14 mouse cellular contexts compared by ENCODE assay signal in genomic region chr14:18572852-18573251, GRCm38 (mm10).
DNase-seq lines count a peak whose midpoint lies in the region; ATAC-seq and TF ChIP-seq lines count a peak whose summit lies in the region.
"Had no signal": no experiment of that assay in that cellular context is flagged by ENCODE, and none has a peak within 500 bp of the region (broad histone marks: within the 10 kb centered on the region; RNA-seq: fewer than 3 reads in every experiment).

No protein-coding gene starts in this region.

- TF ChIP-seq POLR2A in kidney, adult 2 months (IDR thresholded peaks at IDR 0.05; ENCODE audit: low read depth, low read length): no peak

- DNase-seq in kidney, adult 2 months: no peak
- no peak for DNase-seq in kidney, postnatal 36 days
- peak; percentile 24 for DNase-seq in forebrain, embryonic 10.5 days (ENCODE audit: extremely low spot score, low spot score)
- DNase-seq in hindbrain, embryonic 11.5 days (ENCODE audit: low spot score): no peak
- DNase-seq in spleen, postnatal 14 days (ENCODE audit: low spot score in 2 of 2): no peak
- no peak for DNase-seq in kidney, postnatal 14 days
- DNase-seq in gastrocnemius, postnatal 25 days: no peak
- DNase-seq: cerebellum, adult 11 months; cerebellum, postnatal 36 days; kidney, adult 8-10 months; lung, adult 18-20 months; lung, postnatal 4 days had no signal

- no peaks in the 10 kb centered on the region for H3K4me1 ChIP-seq in kidney, adult 2 months (ENCODE audit: control insufficient read depth, insufficient read depth, low read length)
- peaks cover 29% of the 10 kb centered on the region for H3K4me1 ChIP-seq in forebrain, embryonic 10.5 days
- H3K4me1 ChIP-seq in hindbrain, embryonic 11.5 days (replicated peaks; ENCODE audit: control insufficient read depth, insufficient read depth, low read length): no peaks in the 10 kb centered on the region
- H3K4me1 ChIP-seq in midbrain, embryonic 16.5 days (ENCODE audit: control insufficient read depth, insufficient read depth, low read length): no peaks in the 10 kb centered on the region

- WGBS in kidney, adult 2 months: 76% methylated on average over 4 of the region's 4 CpGs
- WGBS in forebrain, embryonic 10.5 days: 36% methylated on average over 4 of the region's 4 CpGs
- WGBS in hindbrain, embryonic 11.5 days: 45% methylated on average over 4 of the region's 4 CpGs
- WGBS in midbrain, embryonic 16.5 days: 49% methylated on average over 4 of the region's 4 CpGs

- no peaks in the 10 kb centered on the region for H3K9me3 ChIP-seq in forebrain, embryonic 10.5 days
- no peaks in the 10 kb centered on the region for H3K9me3 ChIP-seq in hindbrain, embryonic 11.5 days (ENCODE audit: control insufficient read depth, low read length)
- H3K9me3 ChIP-seq in midbrain, embryonic 16.5 days (replicated peaks; ENCODE audit: control insufficient read depth, low read length, poor library complexity, severe bottlenecking): no peaks in the 10 kb centered on the region
- H3K9me3 ChIP-seq: heart, embryonic 12.5 days had no signal

- no peak overlapping the region for H3K4me3 ChIP-seq in kidney, adult 2 months (ENCODE audit: insufficient read depth, low read depth, low read length)
- H3K4me3 ChIP-seq in forebrain, embryonic 10.5 days: no peak overlapping the region
- no peak overlapping the region for H3K4me3 ChIP-seq in hindbrain, embryonic 11.5 days (ENCODE audit: low read depth, low read length)
- no peak overlapping the region for H3K4me3 ChIP-seq in midbrain, embryonic 16.5 days (ENCODE audit: low read depth, low read length)
- H3K4me3 ChIP-seq: heart, embryonic 12.5 days had no signal

- TF ChIP-seq CTCF in kidney, adult 2 months (conservative IDR thresholded peaks at IDR 0.05; ENCODE audit: insufficient read depth, insufficient read length, low read depth, low read length): 0 out of 2 replicates have a peak, but pooled peaks have one; percentile 2

- H3K9ac ChIP-seq in hindbrain, embryonic 11.5 days (ENCODE audit: low read depth, low read length): no peak overlapping the region
- H3K9ac ChIP-seq in midbrain, embryonic 16.5 days (ENCODE audit: low read depth, low read length): no peak overlapping the region
- H3K9ac ChIP-seq: heart, embryonic 12.5 days had no signal

- no peaks in the 10 kb centered on the region for H3K36me3 ChIP-seq in kidney, adult 2 months (ENCODE audit: control insufficient read depth, insufficient read depth, low read length)
- H3K36me3 ChIP-seq in forebrain, embryonic 10.5 days (replicated peaks): no peaks in the 10 kb centered on the region
- H3K36me3 ChIP-seq in hindbrain, embryonic 11.5 days (ENCODE audit: control insufficient read depth, insufficient read depth, low read length): no peaks in the 10 kb centered on the region
- no peaks in the 10 kb centered on the region for H3K36me3 ChIP-seq in midbrain, embryonic 16.5 days (ENCODE audit: control insufficient read depth, insufficient read depth, low read length)
- H3K36me3 ChIP-seq: heart, embryonic 12.5 days had no signal

- ATAC-seq in hindbrain, embryonic 11.5 days (ENCODE audit: low FRiP score): peak; percentile 79
- peak; percentile 19; the same call in 1 of the 2 replicates for ATAC-seq in midbrain, embryonic 16.5 days

- no peaks in the 10 kb centered on the region for H3K27me3 ChIP-seq in kidney, adult 2 months (replicated peaks; ENCODE audit: control insufficient read depth, insufficient read depth, low read length)
- H3K27me3 ChIP-seq in forebrain, embryonic 10.5 days (ENCODE audit: poor library complexity, severe bottlenecking): peaks cover 30% of the 10 kb centered on the region
- H3K27me3 ChIP-seq in hindbrain, embryonic 11.5 days (ENCODE audit: control insufficient read depth, insufficient read depth, low read length): peaks cover 25% of the 10 kb centered on the region
- H3K27me3 ChIP-seq in midbrain, embryonic 16.5 days (ENCODE audit: control insufficient read depth, insufficient read depth, low read depth, low read length): no peaks in the 10 kb centered on the region
- H3K27me3 ChIP-seq: heart, embryonic 12.5 days had no signal

- no peak overlapping the region for H3K4me2 ChIP-seq in hindbrain, embryonic 11.5 days (replicated peaks; ENCODE audit: low read depth, low read length)
- no peak overlapping the region for H3K4me2 ChIP-seq in midbrain, embryonic 16.5 days (ENCODE audit: low read length)
- H3K4me2 ChIP-seq: heart, embryonic 12.5 days had no signal

- no peak overlapping the region for H3K27ac ChIP-seq in kidney, adult 2 months (ENCODE audit: insufficient read depth, low read depth, low read length)
- peak overlapping the region; percentile 72; the same call in 1 of the 2 replicates for H3K27ac ChIP-seq in forebrain, embryonic 10.5 days
- H3K27ac ChIP-seq in hindbrain, embryonic 11.5 days (ENCODE audit: low read depth, low read length): peak overlapping the region; percentile 30; the same call in 1 of the 2 replicates
- no peak overlapping the region; the same call in 1 of the 2 replicates for H3K27ac ChIP-seq in midbrain, embryonic 16.5 days (ENCODE audit: low read length)

Comparison
In these comparisons a context has a peak if more than half of its experiments do, and no peak if none do; other contexts are left out.
1. H3K27ac ChIP-seq: peak in forebrain, embryonic 10.5 days (single experiment) and hindbrain, embryonic 11.5 days (single experiment); none in kidney, adult 2 months (single experiment) and midbrain, embryonic 16.5 days (single experiment).